Mouse (Mus musculus) heart, embryonic 16.5 days (tissue): ENCODE measurements around the gene Rrnad1. TPM values are rescaled to one million over a fixed set of nuclear protein-coding genes. Genes with fewer than 3 reads are reported as not detected.

Source experiments
- ATAC-seq: fragments of 200-750 bp; cut with Nextera tagmentation; replicated peaks from 2 replicates; pipeline ENCODE4 v1.8.0; 2017; ENCODE audit warnings: moderate number of reproducible peaks; ENCODE audit not compliant: insufficient read depth, low FRiP score; ENCODE audit errors: extremely low read depth
- H3K27ac ChIP-seq: fragments of 300-500 bp; sonication (generic); 2 replicates; pipeline ENCODE4 v1.5.1; 2014; ENCODE audit warnings: mild to moderate bottlenecking, low read length, control low read depth, moderate library complexity
- H3K27me3 ChIP-seq: fragments of 300-500 bp; sonication (generic); 2 replicates; pipeline ENCODE4 v1.6.1; 2014; ENCODE audit warnings: low read length, mixed read lengths; ENCODE audit not compliant: control insufficient read depth, insufficient read depth
- H3K36me3 ChIP-seq: fragments of 300-500 bp; sonication (generic); 2 replicates; pipeline ENCODE4 v1.6.1; 2014; ENCODE audit not compliant: control insufficient read depth, insufficient read depth
- H3K4me1 ChIP-seq: fragments of 300-500 bp; sonication (generic); 2 replicates; pipeline ENCODE4 v1.6.1; 2014; ENCODE audit warnings: low read length, mixed read lengths; ENCODE audit not compliant: control insufficient read depth, insufficient read depth
- H3K4me2 ChIP-seq: fragments of 300-500 bp; sonication (generic); 2 replicates; pipeline ENCODE4 v1.6.1; 2014; ENCODE audit warnings: low read depth, mild to moderate bottlenecking, control low read depth, low read length
- H3K4me3 ChIP-seq: fragments of 300-500 bp; sonication (generic); 2 replicates; pipeline ENCODE4 v1.5.1; 2014; ENCODE audit warnings: mild to moderate bottlenecking, control low read depth, low read length
- H3K9ac ChIP-seq: fragments of 300-500 bp; sonication (generic); 2 replicates; pipeline ENCODE4 v1.6.1; 2014; ENCODE audit warnings: low read length, control low read depth
- H3K9me3 ChIP-seq: fragments of 300-500 bp; sonication (generic); replicated peaks from 2 replicates; pipeline ENCODE4 v1.6.1; 2016; ENCODE audit warnings: low read length; ENCODE audit not compliant: control insufficient read depth
- WGBS: fragments of 180-500 bp; shearing (Covaris S2); extraction: QIAGEN DNeasy Blood & Tissue Kit; methylation state at CpG from one replicate; pipeline ENCODE4 v1.1.7; 2014; 5-methylcytosine and 5-hydroxymethylcytosine counted together
- polyA plus RNA-seq: library from polyadenylated mRNA; unstranded; fragments of >200 nt; fragmentation: Nextera tagmentation; extraction: Ambion mirVana; gene quantifications from 2 replicates; pipeline ENCODE4 v1.2.1, GENCODE M21; 2015

Rrnad1 gene
- 14.0 and 15.1 TPM in 2 replicates for polyA plus RNA-seq

- WGBS = under 1% methylated on average over 77 of the region's 78 CpGs
Measured at GRCm38 (mm10) chr3:87930078-87930795, at the start of gene Rrnad1, which contains the start of gene Isg20l2. Rrnad1 (minus strand) TSS chr3:87930717. Isg20l2 (plus strand) TSS chr3:87930314.

GRCm38 (mm10) chr3:87980085-87980484 lies 49.6 kb upstream of the Rrnad1 start:
- no peaks in the 10 kb centered on the region for H3K9me3 ChIP-seq
- WGBS = 68% methylated on average over 3 of the region's 3 CpGs
- H3K27me3 ChIP-seq = no peaks in the 10 kb centered on the region; the same call in 1 of the 2 replicates
- no peak for ATAC-seq
- peaks cover 5% of the 10 kb centered on the region for H3K36me3 ChIP-seq
- no peak overlapping the region for H3K4me3 ChIP-seq
- peaks cover 36% of the 10 kb centered on the region for H3K4me1 ChIP-seq
- no peak overlapping the region for H3K9ac ChIP-seq
- no peak overlapping the region for H3K27ac ChIP-seq
- no peak overlapping the region for H3K4me2 ChIP-seq

More at GRCm38 (mm10) chr3:87930078-87930795, at the start of gene Rrnad1, which contains the start of gene Isg20l2:
- H3K36me3 ChIP-seq = peaks cover 22% of the 10 kb centered on the region
- H3K9ac ChIP-seq = peak within 1 kb of the TSS; percentile 96
- peaks cover 15% of the 10 kb centered on the region for H3K4me1 ChIP-seq
- peak; percentile 98 for ATAC-seq
- H3K9me3 ChIP-seq = no peaks in the 10 kb centered on the region
- H3K27ac ChIP-seq = peak within 1 kb of the TSS; percentile 90
- H3K4me2 ChIP-seq = peak within 1 kb of the TSS; percentile 89
- H3K4me3 ChIP-seq = peak within 1 kb of the TSS; percentile 94
- no peaks in the 10 kb centered on the region for H3K27me3 ChIP-seq

GRCm38 (mm10) chr3:87979493-87979892 lies 49.0 kb upstream of the Rrnad1 start:
- no peaks in the 10 kb centered on the region for H3K9me3 ChIP-seq
- no peak for ATAC-seq
- peaks cover 33% of the 10 kb centered on the region for H3K4me1 ChIP-seq
- H3K9ac ChIP-seq = no peak overlapping the region
- H3K36me3 ChIP-seq = peaks cover 5% of the 10 kb centered on the region
- no peak overlapping the region for H3K4me2 ChIP-seq
- no peaks in the 10 kb centered on the region; the same call in 1 of the 2 replicates for H3K27me3 ChIP-seq
- no peak overlapping the region for H3K4me3 ChIP-seq
- WGBS = 87% methylated on average over 5 of the region's 5 CpGs
- no peak overlapping the region for H3K27ac ChIP-seq

- ATAC-seq = no peak
- Histone ChIP-seq H3K4me3 (peak overlapping the region; percentile 60), H3K27ac (peak overlapping the region; percentile 39; the same call in 1 of the 2 replicates), H3K9me3 (no peaks in the 10 kb centered on the region), H3K4me1 (peaks cover 23% of the 10 kb centered on the region), H3K9ac (no peak overlapping the region), H3K4me2 (peak overlapping the region; percentile 81), H3K27me3 (peaks cover 6% of the 10 kb centered on the region; the same call in 1 of the 2 replicates), H3K36me3 (peaks cover 5% of the 10 kb centered on the region)
- 47% methylated on average over 12 of the region's 12 CpGs for WGBS
Measured at GRCm38 (mm10) chr3:87974381-87974987, 44.0 kb upstream of the Rrnad1 start.

GRCm38 (mm10) chr3:87973593-87974380 lies 43.3 kb upstream of the Rrnad1 start:
- Histone ChIP-seq H3K27me3 (peaks cover 6% of the 10 kb centered on the region), H3K4me3 (peak overlapping the region; percentile 60), H3K9me3 (no peaks in the 10 kb centered on the region), H3K9ac (peak overlapping the region; percentile 63), H3K27ac (peak overlapping the region; percentile 39), H3K36me3 (peaks cover 5% of the 10 kb centered on the region), H3K4me2 (peak overlapping the region; percentile 81), H3K4me1 (peaks cover 23% of the 10 kb centered on the region)
- ATAC-seq = no peak
- WGBS = 47% methylated on average over 14 of the region's 14 CpGs

GRCm38 (mm10) chr3:87972776-87973175 lies 42.3 kb upstream of the Rrnad1 start:
- 31% methylated on average over 5 of the region's 5 CpGs for WGBS

GRCm38 (mm10) chr3:87972203-87972664 lies 41.7 kb upstream of the Rrnad1 start:
- 25% methylated on average over 8 of the region's 8 CpGs for whole genome bisulfite sequencing
- H3K27ac ChIP-seq = no peak overlapping the region
- peaks cover 12% of the 10 kb centered on the region for H3K27me3 ChIP-seq
- peak overlapping the region; percentile 60 for H3K4me3 ChIP-seq
- ATAC-seq = no peak
- peak overlapping the region; percentile 81 for H3K4me2 ChIP-seq
- H3K9ac ChIP-seq = peak overlapping the region; percentile 77
- peaks cover 4% of the 10 kb centered on the region for H3K36me3 ChIP-seq
- no peaks in the 10 kb centered on the region for H3K9me3 ChIP-seq
- H3K4me1 ChIP-seq = peaks cover 23% of the 10 kb centered on the region

More at GRCm38 (mm10) chr3:87972776-87973175, 42.3 kb upstream of the Rrnad1 start:
- Histone ChIP-seq H3K27ac (no peak overlapping the region), H3K4me3 (peak overlapping the region; percentile 60), H3K9ac (peak overlapping the region; percentile 77), H3K36me3 (peaks cover 5% of the 10 kb centered on the region), H3K4me1 (peaks cover 23% of the 10 kb centered on the region), H3K27me3 (peaks cover 12% of the 10 kb centered on the region), H3K9me3 (no peaks in the 10 kb centered on the region), H3K4me2 (peak overlapping the region; percentile 81)
- no peak for ATAC-seq

- Histone ChIP-seq H3K27me3 (peaks cover 12% of the 10 kb centered on the region), H3K9me3 (no peaks in the 10 kb centered on the region), H3K27ac (peak overlapping the region; percentile 50), H3K4me2 (peak overlapping the region; percentile 81), H3K4me1 (peaks cover 23% of the 10 kb centered on the region), H3K36me3 (no peaks in the 10 kb centered on the region), H3K9ac (peak overlapping the region; percentile 77), H3K4me3 (peak overlapping the region; percentile 60)
- WGBS = under 1% methylated on average over 60 of the region's 60 CpGs
- peak; percentile 33; the same call in 1 of the 2 replicates for ATAC-seq
Measured at GRCm38 (mm10) chr3:87971489-87972202, 41.1 kb upstream of the Rrnad1 start.
